Mouse (Mus musculus) heart, postnatal 0 days (tissue): ENCODE results near the gene Trim38. TPM values are rescaled to one million over a fixed set of nuclear protein-coding genes. Genes with fewer than 3 reads are reported as not detected.
"Not testable (repeated sequence)": the region's sequence is repeated elsewhere in the genome, so short reads cannot be mapped to it uniquely, and the experiment has no call there.

ENCODE experiments used
- ATAC-seq: fragments of 200-750 bp; cut with Nextera tagmentation; 2 replicates; pipeline ENCODE4 v1.8.0; 2017; ENCODE audit warnings: low read depth, moderate number of reproducible peaks, moderate library complexity; ENCODE audit not compliant: insufficient read depth
- DNase-seq: peaks from one replicate; pipeline ENCODE4 v3.0.0-alpha.2; 2016; ENCODE audit warnings: low spot score
- H3K27ac ChIP-seq: fragments of 300-500 bp; sonication (generic); 2 replicates; pipeline ENCODE4 v1.5.1; 2014; ENCODE audit warnings: low read depth, mild to moderate bottlenecking
- H3K27me3 ChIP-seq: fragments of 300-500 bp; sonication (generic); 2 replicates; pipeline ENCODE4 v1.6.1; 2014; ENCODE audit warnings: low read length, mixed read lengths; ENCODE audit not compliant: control insufficient read depth, insufficient read depth
- H3K36me3 ChIP-seq: fragments of 300-500 bp; sonication (generic); replicated peaks from 2 replicates; pipeline ENCODE4 v1.6.1; 2014; ENCODE audit warnings: low read length, mixed read lengths; ENCODE audit not compliant: control insufficient read depth, insufficient read depth
- H3K4me1 ChIP-seq: fragments of 300-500 bp; sonication (generic); 2 replicates; pipeline ENCODE4 v1.6.1; 2014; ENCODE audit warnings: antibody characterized with exemption; ENCODE audit not compliant: control insufficient read depth, insufficient read depth
- H3K4me2 ChIP-seq: fragments of 300-500 bp; sonication (generic); 2 replicates; pipeline ENCODE4 v1.6.1; 2014; ENCODE audit warnings: low read depth, mild to moderate bottlenecking, low read length, moderate library complexity
- H3K4me3 ChIP-seq: fragments of 300-500 bp; sonication (generic); 2 replicates; pipeline ENCODE4 v1.5.1; 2014; ENCODE audit warnings: low read depth, low read length
- H3K9ac ChIP-seq: fragments of 300-500 bp; sonication (generic); replicated peaks from 2 replicates; pipeline ENCODE4 v1.6.1; 2014; ENCODE audit warnings: low read depth, low read length, mixed read lengths
- H3K9me3 ChIP-seq: fragments of 300-500 bp; sonication (generic); replicated peaks from 2 replicates; pipeline ENCODE4 v1.6.1; 2016; ENCODE audit warnings: low read length; ENCODE audit not compliant: control insufficient read depth
- CTCF ChIP-seq: IDR thresholded peaks from 2 replicates; pipeline ENCODE4 v1.5.1; 2016; ENCODE audit warnings: antibody characterized with exemption, control low read depth, low read depth
- EP300 ChIP-seq: IDR thresholded peaks from 2 replicates; pipeline ENCODE4 v1.6.1; 2016; ENCODE audit warnings: antibody characterized with exemption, low read depth
- WGBS: fragments of 180-500 bp; shearing (Covaris S2); extraction: QIAGEN DNeasy Blood & Tissue Kit; methylation state at CpG from one replicate; pipeline ENCODE4 v1.1.7; 2014; 5-methylcytosine and 5-hydroxymethylcytosine counted together
- polyA plus RNA-seq: library from polyadenylated mRNA; unstranded; fragments of >200 nt; fragmentation: Nextera tagmentation; extraction: Ambion mirVana; gene quantifications from 2 replicates; pipeline ENCODE4 v1.2.1, GENCODE M21; 2015
- total RNA-seq: library from RNA; depleted of rRNA; stranded (reverse); fragments of >200 nt; gene quantifications from 2 replicates; pipeline ENCODE4 v1.2.3, GENCODE M21; 2014; ENCODE audit warnings: low replicate concordance

Trim38 gene
- total and polyA plus RNA-seq, 2 experiments from 2014 or later: 0.10 TPM; not detected in 1

DNA sequence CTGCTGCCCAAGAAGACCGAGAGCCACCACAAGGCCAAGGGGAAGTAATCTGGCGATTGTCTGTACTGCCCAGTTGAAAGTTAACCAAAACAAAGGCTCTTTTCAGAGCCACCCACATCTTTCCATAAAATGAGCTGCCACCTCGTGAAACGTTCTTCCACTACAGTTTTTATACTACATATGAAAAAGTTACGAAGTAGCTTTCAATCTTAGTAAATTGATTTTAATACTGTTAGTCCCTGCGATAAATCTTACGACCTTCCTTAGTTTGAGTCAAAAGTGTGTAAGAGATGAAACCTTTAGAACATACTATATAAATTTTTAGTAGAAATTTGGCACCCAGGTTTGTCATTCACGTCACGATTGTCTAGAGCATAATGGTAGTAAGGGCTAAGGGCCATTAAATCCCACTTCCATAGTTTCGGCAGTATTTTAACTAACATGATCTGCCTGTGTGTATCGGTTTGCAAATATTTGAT, 18.2 kb upstream of the Trim38 start:
- peak overlapping the region; percentile 54 for H3K9ac ChIP-seq
- peak overlapping the region; percentile 70 for H3K4me2 ChIP-seq
- no peak for TF ChIP-seq EP300
- TF ChIP-seq CTCF: no peak
- H3K27me3 ChIP-seq: no peaks in the 10 kb centered on the region
- DNase-seq (no peak), ATAC-seq (no peak)
- H3K9me3 ChIP-seq: no peaks in the 10 kb centered on the region
- peaks cover 7% of the 10 kb centered on the region; the same call in 1 of the 2 replicates for H3K4me1 ChIP-seq
- H3K36me3 ChIP-seq: no peaks in the 10 kb centered on the region
- H3K27ac ChIP-seq: peak overlapping the region; percentile 95
- peak overlapping the region; percentile 46 for H3K4me3 ChIP-seq
- WGBS: 4% methylated on average over 11 of the region's 11 CpGs

GRCm38 (mm10) chr13:23752067-23752741, 17.5 kb upstream of the Trim38 start, which contains the start of gene Hist1h3b:
Gene Hist1h3b (plus strand): TSS chr13:23752267.
- not testable (repeated sequence) for H3K27me3 ChIP-seq, H3K4me1 ChIP-seq, H3K9me3 ChIP-seq, H3K36me3 ChIP-seq
- Histone ChIP-seq H3K4me3 (peak within 1 kb of the TSS; percentile 46), H3K4me2 (peak within 1 kb of the TSS; percentile 70), H3K27ac (peak within 1 kb of the TSS; percentile 95), H3K9ac (peak within 1 kb of the TSS; percentile 54)
- DNase-seq (peak; percentile 92), ATAC-seq (peak; percentile 84)
- WGBS: under 1% methylated on average over 16 of the region's 47 CpGs

DNA sequence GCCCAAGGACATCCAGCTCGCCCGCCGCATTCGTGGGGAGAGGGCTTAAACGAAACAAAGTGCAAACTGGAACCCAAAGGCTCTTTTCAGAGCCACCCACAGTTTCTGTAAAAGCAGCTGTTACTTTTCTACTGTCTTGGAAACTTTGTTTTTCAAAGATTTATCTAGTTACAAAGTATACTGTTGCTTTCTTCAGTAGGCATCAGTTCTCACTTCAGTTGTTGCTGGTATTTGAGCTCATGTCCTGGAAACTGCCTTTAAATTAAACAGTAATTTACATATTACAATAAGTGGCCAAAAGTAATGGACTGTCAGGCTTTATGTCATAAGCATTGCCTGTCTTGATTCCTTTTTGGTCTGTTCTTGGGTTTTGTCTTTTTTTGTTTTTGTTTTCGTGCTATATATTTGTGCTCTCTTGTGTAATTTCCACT, 17.0 kb upstream of the Trim38 start:
- Histone ChIP-seq H3K36me3 (no peaks in the 10 kb centered on the region), H3K4me1 (peaks cover 5% of the 10 kb centered on the region), H3K4me2 (peak overlapping the region; percentile 49), H3K9ac (peak overlapping the region; percentile 35), H3K4me3 (peak overlapping the region; percentile 26; the same call in 1 of the 2 replicates), H3K27me3 (no peaks in the 10 kb centered on the region), H3K27ac (peak overlapping the region; percentile 5; the same call in 1 of the 2 replicates), H3K9me3 (no peaks in the 10 kb centered on the region)
- TF ChIP-seq CTCF: no peak
- TF ChIP-seq EP300: no peak
- DNase-seq: no peak
- no peak for ATAC-seq
- 11% methylated on average over 6 of the region's 6 CpGs for WGBS

GRCm38 (mm10) chr13:23753314-23754078, 16.2 kb upstream of the Trim38 start:
- H3K9ac ChIP-seq: no peak overlapping the region
- no peaks in the 10 kb centered on the region for H3K27me3 ChIP-seq
- ATAC-seq (no peak), DNase-seq (no peak)
- no peak overlapping the region for H3K4me3 ChIP-seq
- TF ChIP-seq EP300 (no peak), CTCF (no peak)
- WGBS: 57% methylated on average over 4 of the region's 4 CpGs
- H3K4me1 ChIP-seq: peaks cover 5% of the 10 kb centered on the region; the same call in 1 of the 2 replicates
- no peak overlapping the region for H3K27ac ChIP-seq
- no peak overlapping the region; the same call in 1 of the 2 replicates for H3K4me2 ChIP-seq
- no peaks in the 10 kb centered on the region for H3K36me3 ChIP-seq
- no peaks in the 10 kb centered on the region for H3K9me3 ChIP-seq

- DNase-seq: no peak
- H3K27ac ChIP-seq: no peak overlapping the region
Measured at GRCm38 (mm10) chr13:23755000-23755399, 14.7 kb upstream of the Trim38 start.

More at GRCm38 (mm10) chr13:23755000-23755399, 14.7 kb upstream of the Trim38 start:
- Histone ChIP-seq H3K9me3 (no peaks in the 10 kb centered on the region), H3K4me2 (no peak overlapping the region), H3K4me1 (peaks cover 5% of the 10 kb centered on the region; the same call in 1 of the 2 replicates), H3K9ac (no peak overlapping the region), H3K36me3 (no peaks in the 10 kb centered on the region), H3K27me3 (no peaks in the 10 kb centered on the region), H3K4me3 (no peak overlapping the region)
- TF ChIP-seq EP300 (no peak), CTCF (no peak)
- ATAC-seq: no peak
